Mouse (Mus musculus) G1E (cell line): ENCODE measurements around the gene Ube3b. TPM values are rescaled to one million over a fixed set of nuclear protein-coding genes. Genes with fewer than 3 reads are reported as not detected.

Experiments used
- ATAC-seq: 2 replicates; pipeline ENCODE4 v1.8.0; 2016; ENCODE audit warnings: mild to moderate bottlenecking; ENCODE audit not compliant: insufficient number of reproducible peaks, poor library complexity, low FRiP score, severe bottlenecking; ENCODE audit errors: extremely low read depth
- DNase-seq: peaks from one replicate; pipeline ENCODE4 v3.0.0; 2012; ENCODE audit warnings: low spot score
- H3K27me3 ChIP-seq: 2 replicates; pipeline ENCODE4 v1.6.1; 2012; ENCODE audit warnings: mild to moderate bottlenecking, low read length, inconsistent platforms; ENCODE audit not compliant: insufficient read depth
- H3K36me3 ChIP-seq: replicated peaks from 2 replicates; pipeline ENCODE3; 2012; ENCODE audit warnings: mild to moderate bottlenecking, inconsistent platforms
- H3K4me1 ChIP-seq: 2 replicates; pipeline ENCODE4 v1.6.1; 2012; ENCODE audit warnings: low read depth, low read length, inconsistent platforms, mixed read lengths; ENCODE audit not compliant: insufficient read depth
- H3K4me3 ChIP-seq: 2 replicates; pipeline ENCODE4 v1.5.1; 2012; ENCODE audit warnings: low read depth, mild to moderate bottlenecking, inconsistent platforms, low read length, moderate library complexity, mixed read lengths
- H3K9me3 ChIP-seq: replicated peaks from 2 replicates; pipeline ENCODE4 v1.6.1; 2012; ENCODE audit warnings: inconsistent platforms
- CTCF ChIP-seq: IDR thresholded peaks from 2 replicates; pipeline ENCODE4 v1.5.1; 2012; ENCODE audit warnings: low read depth, low read length, inconsistent platforms, mixed read lengths
- GATA1 ChIP-seq: IDR thresholded peaks from 2 replicates; pipeline ENCODE4 v1.6.1; 2012; ENCODE audit warnings: borderline replicate concordance, low read length, inconsistent platforms, mixed read lengths
- GATA2 ChIP-seq: IDR thresholded peaks from 2 replicates; pipeline ENCODE4 v1.6.1; 2012; ENCODE audit warnings: low read depth, low read length, inconsistent platforms, borderline replicate concordance
- POLR2AphosphoS5 ChIP-seq: IDR thresholded peaks from 2 replicates; pipeline ENCODE4 v1.6.1; 2012; ENCODE audit warnings: low read depth, low read length, inconsistent platforms; ENCODE audit not compliant: insufficient replicate concordance
- TAL1 ChIP-seq: conservative IDR thresholded peaks from 2 replicates; pipeline ENCODE4 v1.6.1; 2012; ENCODE audit warnings: low read depth, low read length, inconsistent platforms, mixed read lengths
- polyA plus RNA-seq: library from polyadenylated mRNA; stranded (reverse); fragments of >175 nt; gene quantifications from 2 replicates; pipeline ENCODE4 v1.2.3, GENCODE M21; 2012
- total RNA-seq, 2 experiments: library from RNA; stranded (forward) in 1 of 2; stranded (reverse) in 1 of 2; fragments of 200-1000 nt in 1 of 2; fragments of >200 nt in 1 of 2; fragmentation: Nextera tagmentation in 1 of 2; gene quantifications; 2 replicates each; pipeline ENCODE4 v1.2.3; 2014 to 2017

Ube3b gene
- total and polyA plus RNA-seq, 3 experiments: 20.9 to 65.0 (median 51.3) TPM

GRCm38 (mm10) chr5:114416855-114417254, 36.4 kb downstream of the Ube3b start:
- Histone ChIP-seq H3K4me3 (no peak overlapping the region), H3K27me3 (no peaks in the 10 kb centered on the region; the same call in 1 of the 2 replicates), H3K36me3 (peaks cover 99% of the 10 kb centered on the region), H3K4me1 (no peaks in the 10 kb centered on the region), H3K9me3 (no peaks in the 10 kb centered on the region)
- no peak for TF ChIP-seq TAL1
- no peak for TF ChIP-seq GATA2
- TF ChIP-seq GATA1: no peak
- DNase-seq (no peak), ATAC-seq (no peak)

DNA sequence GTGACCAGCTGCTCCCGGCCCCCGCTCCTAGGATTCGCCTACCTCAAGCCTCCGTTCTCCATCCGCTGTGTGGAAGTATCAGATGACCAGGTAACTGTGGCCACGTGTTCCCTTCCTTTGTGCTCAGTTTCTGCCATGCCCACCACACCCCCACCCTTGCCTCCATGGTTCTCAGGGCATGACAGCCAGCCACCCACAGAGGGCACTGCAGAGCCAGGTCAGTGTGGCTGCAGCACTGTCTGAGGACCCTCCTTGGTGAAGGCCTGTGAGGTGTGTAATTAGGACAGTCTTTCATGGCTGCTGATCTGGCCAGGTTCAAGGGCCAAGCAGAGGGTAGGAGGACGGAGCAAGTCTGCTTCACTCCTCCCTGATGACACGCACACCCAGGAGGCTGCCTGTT, 38.1 kb downstream of the Ube3b start:
- Histone ChIP-seq H3K4me1 (no peaks in the 10 kb centered on the region), H3K27me3 (peaks cover 2% of the 10 kb centered on the region; the same call in 1 of the 2 replicates), H3K36me3 (peaks cover 94% of the 10 kb centered on the region), H3K9me3 (no peaks in the 10 kb centered on the region), H3K4me3 (no peak overlapping the region)
- ATAC-seq (no peak), DNase-seq (no peak)
- TF ChIP-seq TAL1 (no peak), GATA2 (no peak), POLR2AphosphoS5 (no peak), GATA1 (no peak), CTCF (no peak)

DNA sequence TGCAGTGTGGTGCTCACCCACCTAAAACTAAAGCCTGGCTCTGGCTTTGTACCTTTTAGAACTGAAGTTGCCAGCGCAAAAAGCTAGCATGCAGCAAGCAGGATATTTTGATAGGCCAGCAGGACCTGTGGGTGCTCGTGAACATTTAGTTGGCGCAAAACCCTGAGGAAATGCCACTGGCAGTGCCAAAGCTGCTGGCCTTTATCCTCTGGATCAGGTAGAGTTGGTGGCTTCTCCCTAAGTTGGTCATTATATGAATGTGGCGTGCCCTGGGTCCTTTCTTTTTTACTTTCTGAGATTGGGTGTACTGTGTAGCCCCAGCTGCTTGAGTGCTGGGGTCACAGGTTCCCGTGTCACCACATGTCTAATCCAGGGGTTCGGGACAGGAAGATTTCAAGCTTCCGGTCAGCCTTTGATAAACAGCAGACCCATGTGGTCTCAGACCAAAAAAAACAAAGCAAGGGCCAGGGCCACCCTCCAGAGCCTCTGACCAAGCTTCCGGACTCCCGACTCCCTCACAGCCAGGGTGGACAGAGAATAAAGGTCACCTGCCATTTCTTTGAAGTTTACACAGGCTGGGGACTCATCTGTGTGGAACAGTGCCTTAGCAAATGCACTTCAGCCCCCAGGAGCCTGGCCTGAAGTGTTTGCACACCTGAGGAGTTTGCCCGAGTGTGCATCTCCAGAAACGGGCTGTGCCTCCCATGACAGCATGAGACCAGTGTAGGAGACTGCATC, 41.3 kb downstream of the Ube3b start:
- ATAC-seq (no peak), DNase-seq (no peak)
- Histone ChIP-seq H3K4me3 (no peak overlapping the region), H3K27me3 (peaks cover 16% of the 10 kb centered on the region; the same call in 1 of the 2 replicates), H3K36me3 (peaks cover 62% of the 10 kb centered on the region), H3K9me3 (no peaks in the 10 kb centered on the region), H3K4me1 (no peaks in the 10 kb centered on the region)
- TF ChIP-seq POLR2AphosphoS5: no peak
- no peak for TF ChIP-seq CTCF
- TF ChIP-seq GATA1: no peak
- no peak for TF ChIP-seq GATA2
- TF ChIP-seq TAL1: no peak

DNA sequence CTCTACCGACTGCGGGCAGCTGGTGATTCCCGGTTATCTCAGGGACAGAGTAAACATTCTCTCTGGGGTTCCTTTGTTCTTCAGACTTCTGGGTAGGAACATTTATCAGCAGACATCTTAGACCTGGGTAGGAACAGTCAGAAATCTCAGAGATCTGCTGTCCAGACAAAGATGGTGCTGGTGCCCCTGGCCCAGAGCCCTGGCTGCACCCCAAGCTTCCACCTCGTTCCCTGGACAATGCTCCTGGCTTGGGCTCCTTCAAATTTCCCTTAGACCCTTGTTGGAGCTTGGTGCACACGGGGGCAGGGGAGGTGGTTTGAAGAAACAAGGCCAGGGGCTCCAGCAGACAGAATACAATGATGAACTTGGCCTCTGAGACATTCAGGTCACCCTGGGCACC, 42.2 kb downstream of the Ube3b start:
- H3K4me3 ChIP-seq: no peak overlapping the region
- H3K36me3 ChIP-seq: peaks cover 54% of the 10 kb centered on the region
- H3K9me3 ChIP-seq: no peaks in the 10 kb centered on the region
- no peak for DNase-seq
- H3K27me3 ChIP-seq: peaks cover 18% of the 10 kb centered on the region; the same call in 1 of the 2 replicates
- TF ChIP-seq POLR2AphosphoS5: no peak
- no peak for TF ChIP-seq GATA1
- no peak for TF ChIP-seq GATA2
- ATAC-seq: no peak
- H3K4me1 ChIP-seq: no peaks in the 10 kb centered on the region

DNA sequence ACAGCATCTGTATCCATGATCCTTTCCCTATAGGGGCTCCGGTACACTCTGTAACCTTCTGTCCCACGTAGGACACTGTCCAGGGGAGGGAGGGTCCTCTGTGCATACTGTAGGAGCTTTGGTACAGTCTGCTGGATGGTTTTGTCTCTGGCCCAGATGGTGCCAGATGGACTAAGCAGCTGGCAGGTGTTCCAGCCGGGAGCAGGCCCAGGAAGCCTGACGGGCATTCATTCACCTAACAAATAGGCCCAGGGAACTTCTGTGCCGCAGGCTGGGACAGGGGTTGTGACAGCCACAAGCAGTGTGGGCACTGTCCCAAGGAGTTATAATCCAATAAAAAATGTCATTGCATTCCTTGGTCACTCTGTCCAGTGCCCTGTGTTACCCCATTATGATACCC, 43.6 kb downstream of the Ube3b start:
- TF ChIP-seq TAL1 (no peak), POLR2AphosphoS5 (no peak), CTCF (no peak), GATA1 (no peak), GATA2 (no peak)
- Histone ChIP-seq H3K9me3 (no peaks in the 10 kb centered on the region), H3K4me1 (no peaks in the 10 kb centered on the region), H3K4me3 (no peak overlapping the region), H3K36me3 (peaks cover 40% of the 10 kb centered on the region), H3K27me3 (peaks cover 21% of the 10 kb centered on the region; the same call in 1 of the 2 replicates)
- DNase-seq (no peak), ATAC-seq (no peak)

DNA sequence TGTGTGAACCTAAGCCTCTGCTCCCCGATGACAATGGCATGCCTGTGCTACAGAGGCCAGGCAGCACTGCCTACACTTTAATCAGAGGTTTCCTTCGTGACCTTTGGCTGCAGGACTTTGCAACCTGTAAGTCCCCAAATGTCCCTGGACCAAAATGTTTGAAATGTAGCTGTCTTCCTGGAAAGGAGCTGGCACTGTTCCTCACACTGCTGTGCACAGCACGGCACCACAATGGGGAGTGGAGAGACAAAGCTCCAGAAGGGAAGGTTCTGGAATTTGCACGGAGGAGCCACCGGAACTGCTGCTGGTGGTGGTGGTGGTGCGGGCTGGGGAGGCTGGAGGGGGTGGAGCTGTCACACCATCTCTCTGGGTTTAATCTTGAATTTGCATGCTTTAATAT, 46.3 kb downstream of the Ube3b start:
- Histone ChIP-seq H3K9me3 (no peaks in the 10 kb centered on the region), H3K4me3 (no peak overlapping the region), H3K4me1 (no peaks in the 10 kb centered on the region), H3K27me3 (peaks cover 30% of the 10 kb centered on the region; the same call in 1 of the 2 replicates), H3K36me3 (peaks cover 13% of the 10 kb centered on the region)
- no peak for TF ChIP-seq GATA1
- no peak for TF ChIP-seq POLR2AphosphoS5
- no peak for TF ChIP-seq GATA2
- no peak for TF ChIP-seq CTCF
- TF ChIP-seq TAL1: no peak
- DNase-seq (no peak), ATAC-seq (no peak)
